Mouse (Mus musculus) ES-E14 (cell line): ENCODE measurements around the gene Dlg2. TPM values are rescaled to one million over a fixed set of nuclear protein-coding genes. Genes with fewer than 3 reads are reported as not detected.

ENCODE experiments used
- DNase-seq: peaks from one replicate; pipeline ENCODE4 v3.0.0-alpha.2; 2013; ENCODE audit warnings: low read depth, low spot score
- H3K27ac ChIP-seq: 2 replicates; pipeline ENCODE4 v1.5.1; 2012; ENCODE audit warnings: low read depth, mild to moderate bottlenecking, low read length, moderate library complexity, mixed read lengths; ENCODE audit not compliant: poor library complexity, insufficient read depth, severe bottlenecking
- H3K36me3 ChIP-seq: 2 replicates; pipeline ENCODE4 v1.6.1; 2012; ENCODE audit warnings: mild to moderate bottlenecking, low read length, moderate library complexity, mixed read lengths; ENCODE audit not compliant: control insufficient read depth, poor library complexity, insufficient read depth, severe bottlenecking
- H3K4me1 ChIP-seq, 2 experiments: fragments of 150-350 bp in 1 of 2; sonication (generic) in 1 of 2; 2 replicates each; pipeline ENCODE4 v1.6.1; 2012; ENCODE audit warnings: low read length in 2 of 2, mild to moderate bottlenecking in 1 of 2, mixed read lengths in 1 of 2; ENCODE audit not compliant: control insufficient read depth in 2 of 2, insufficient read depth in 2 of 2, poor library complexity in 1 of 2
- H3K4me3 ChIP-seq, 2 experiments: fragments of 150-350 bp in 1 of 2; sonication (generic) in 1 of 2; 2 replicates each; pipeline ENCODE4 v1.5.1; 2012; ENCODE audit warnings: low read length in 2 of 2, low read depth in 1 of 2, mild to moderate bottlenecking in 1 of 2, mixed read lengths in 1 of 2; ENCODE audit not compliant: insufficient read depth in 1 of 2, poor library complexity in 1 of 2, severe bottlenecking in 1 of 2
- H3K9ac ChIP-seq: 2 replicates; pipeline ENCODE4 v1.6.1; 2012; ENCODE audit warnings: low read depth, mild to moderate bottlenecking, low read length, mixed read lengths; ENCODE audit not compliant: poor library complexity, insufficient read depth, severe bottlenecking
- H3K9me3 ChIP-seq: fragments of 150-350 bp; sonication (generic); 2 replicates; pipeline ENCODE4 v1.6.1; 2012; ENCODE audit warnings: low read depth, mild to moderate bottlenecking, low read length; ENCODE audit not compliant: control insufficient read depth, insufficient read depth
- CHD2 ChIP-seq: IDR thresholded peaks from 2 replicates; pipeline ENCODE4 v1.6.1; 2014; ENCODE audit warnings: mild to moderate bottlenecking, low read depth, low read length, inconsistent platforms
- HCFC1 ChIP-seq: IDR thresholded peaks from 2 replicates; pipeline ENCODE4 v1.6.1; 2012; ENCODE audit warnings: low read length, inconsistent platforms, borderline replicate concordance; ENCODE audit not compliant: insufficient read depth
- MAFK ChIP-seq: IDR thresholded peaks from 2 replicates; pipeline ENCODE4 v1.6.1; 2014; ENCODE audit warnings: mild to moderate bottlenecking, low read depth, low read length, inconsistent platforms; ENCODE audit not compliant: insufficient read depth
- ZC3H11A ChIP-seq: IDR thresholded peaks from 2 replicates; pipeline ENCODE4 v1.6.1; 2012; ENCODE audit warnings: low read depth, mild to moderate bottlenecking, inconsistent platforms, low read length, borderline replicate concordance
- ZNF384 ChIP-seq: IDR thresholded peaks from 2 replicates; pipeline ENCODE4 v1.6.1; 2012; ENCODE audit warnings: low read depth, low read length, inconsistent platforms
- in situ Hi-C, 2 experiments: fragments of 600-800 bp; cut with MboI; formaldehyde crosslinking; loops; one replicate each; pipeline ENCODE4 v1.15.1; 2025; ENCODE audit warnings: low sequenced_read_pairs in 2 of 2, inconsistent platforms in 1 of 2; ENCODE audit not compliant: unreplicated experiment in 2 of 2
- total RNA-seq: library from RNA; depleted of rRNA; stranded (reverse); fragments of 300-350 nt; gene quantifications from 2 replicates; pipeline ENCODE4 v1.2.3, GENCODE M21; 2012

The Dlg2 gene
- total RNA-seq, 1 experiment, result 0.13 TPM

- no peak overlapping the region for H3K27ac ChIP-seq
- no peaks in the 10 kb centered on the region for H3K4me1 ChIP-seq
- H3K36me3 ChIP-seq, result no peaks in the 10 kb centered on the region
- TF ChIP-seq ZNF384 (no peak), CHD2 (no peak), MAFK (no peak), ZC3H11A (no peak), HCFC1 (no peak)
- H3K4me3 ChIP-seq, result no peak overlapping the region
- DNase-seq, result no peak
- H3K9ac ChIP-seq, result no peak overlapping the region
- in situ Hi-C loops, result no loop called here
- no peaks in the 10 kb centered on the region for H3K9me3 ChIP-seq
Measured at GRCm38 (mm10) chr7:92199131-92199530, 1722.7 kb downstream of the Dlg2 start.

- in situ Hi-C loops, result no loop called here
- H3K27ac ChIP-seq, result no peak overlapping the region
- no peak for TF ChIP-seq CHD2
- no peak for TF ChIP-seq MAFK
- TF ChIP-seq HCFC1, result no peak
Measured at GRCm38 (mm10) chr7:92210701-92211100, 1734.2 kb downstream of the Dlg2 start.

GRCm38 (mm10) chr7:92213751-92214150 is 1737.3 kb downstream of the Dlg2 start:
- H3K4me3 ChIP-seq, result no peak overlapping the region
- H3K27ac ChIP-seq, result no peak overlapping the region
- no peak for TF ChIP-seq ZNF384
- no peak for TF ChIP-seq CHD2
- no peak for TF ChIP-seq HCFC1
- TF ChIP-seq MAFK, result no peak
- H3K4me1 ChIP-seq, result no peaks in the 10 kb centered on the region
- H3K9me3 ChIP-seq, result no peaks in the 10 kb centered on the region
- H3K36me3 ChIP-seq, result no peaks in the 10 kb centered on the region
- H3K9ac ChIP-seq, result no peak overlapping the region
- no peak for DNase-seq
- in situ Hi-C loops, result no loop called here

More at GRCm38 (mm10) chr7:92210701-92211100, 1734.2 kb downstream of the Dlg2 start:
- Histone ChIP-seq H3K9ac (no peak overlapping the region), H3K9me3 (no peaks in the 10 kb centered on the region), H3K36me3 (no peaks in the 10 kb centered on the region), H3K4me1 (no peaks in the 10 kb centered on the region), H3K4me3 (no peak overlapping the region)
- no peak for DNase-seq

GRCm38 (mm10) chr7:92218171-92218570 is 1741.7 kb downstream of the Dlg2 start:
- DNase-seq, result no peak
- TF ChIP-seq ZNF384 (no peak), ZC3H11A (no peak), CHD2 (no peak), HCFC1 (no peak)
- H3K9me3 ChIP-seq, result no peaks in the 10 kb centered on the region
- in situ Hi-C loops, result no loop called here
- no peaks in the 10 kb centered on the region for H3K36me3 ChIP-seq
- H3K27ac ChIP-seq, result no peak overlapping the region
- H3K4me1 ChIP-seq, result no peaks in the 10 kb centered on the region
- H3K4me3 ChIP-seq, result no peak overlapping the region
- H3K9ac ChIP-seq, result no peak overlapping the region

- TF ChIP-seq CHD2 (no peak), ZC3H11A (no peak), ZNF384 (no peak), HCFC1 (no peak), MAFK (no peak)
- in situ Hi-C loops, result no loop called here
- Histone ChIP-seq H3K4me1 (no peaks in the 10 kb centered on the region), H3K9ac (no peak overlapping the region), H3K9me3 (0 out of 2 replicates have a peak, but pooled peaks cover 2% of the 10 kb centered on the region), H3K27ac (no peak overlapping the region), H3K4me3 (no peak overlapping the region), H3K36me3 (no peaks in the 10 kb centered on the region)
- DNase-seq, result no peak
Measured at GRCm38 (mm10) chr7:92220619-92221018, 1744.1 kb downstream of the Dlg2 start.
